Mouse (Mus musculus): ENCODE measurements around the gene Mark1.

Gene Mark1

GRCm38 (mm10) chr1:184846973-184847372, 152.4 kb downstream of the Mark1 start:
- DNase-seq, result no peak

All from spleen, adult 18-20 months (tissue).